In genomic region chr2:34744476-34744875, GRCm38 (mm10) we compare ENCODE assay signal across 21 mouse cellular contexts. TPM values are rescaled to one million over a fixed set of nuclear protein-coding genes. Genes with fewer than 3 reads are reported as not detected.
DNase-seq lines count a peak whose midpoint lies in the region; ATAC-seq and TF ChIP-seq lines count a peak whose summit lies in the region.
"Had no signal": no experiment of that assay in that cellular context is flagged by ENCODE, and none has a peak within 500 bp of the region (broad histone marks: within the 10 kb centered on the region; RNA-seq: fewer than 3 reads in every experiment).

No protein-coding gene starts in this region.

- TF ChIP-seq CTCF in thymus, adult 2 months (IDR thresholded peaks at IDR 0.05; ENCODE audit: borderline replicate concordance, control insufficient read depth, extremely low read depth, insufficient read depth, low read length, poor library complexity) = no peak

- ATAC-seq in activated CD4-positive, CD25-positive, alpha-beta regulatory T cell, adult 4 months = peak; percentile 23
- ATAC-seq in monocyte, adult 5-6 weeks (replicated peaks; ENCODE audit: insufficient number of reproducible peaks, low FRiP score, low TSS enrichment, poor library complexity, severe bottlenecking) = no peak
- ATAC-seq: forebrain, embryonic 16.5 days; intestine, embryonic 15.5 days had no signal

- H3K36me3 ChIP-seq in thymus, adult 2 months (ENCODE audit: control insufficient read depth, insufficient read depth, low read length) = no peaks in the 10 kb centered on the region

- TF ChIP-seq POLR2A in thymus, adult 2 months (IDR thresholded peaks at IDR 0.05; ENCODE audit: control insufficient read depth, extremely low read depth, insufficient read depth, low read length, poor library complexity) = no peak

- H3K27ac ChIP-seq in thymus, adult 2 months (ENCODE audit: control insufficient read depth, insufficient read depth, low read length) = peak overlapping the region; percentile 72
- H3K27ac ChIP-seq: embryonic facial prominence, embryonic 12.5 days; gastrocnemius, adult 2 months; heart, embryonic 10.5 days; hindbrain, embryonic 13.5 days; intestine, embryonic 15.5 days had no signal

- intact Hi-C loops in left cerebral cortex, postnatal 36 days (cut with DNase I) = no loop called here

- H3K4me1 ChIP-seq in thymus, adult 2 months (replicated peaks; ENCODE audit: control insufficient read depth, insufficient read depth, low read length) = peaks cover 6% of the 10 kb centered on the region
- H3K4me1 ChIP-seq: embryonic facial prominence, embryonic 12.5 days; hindbrain, embryonic 13.5 days; intestine, embryonic 15.5 days had no signal

- DNase-seq in thymus, adult 2 months = peak; percentile 4
- DNase-seq in thymus, postnatal 4 days = no peak
- DNase-seq in thymus, postnatal 0 days (ENCODE audit: low spot score) = peak; percentile 47
- DNase-seq in kidney, postnatal 36 days = no peak
- DNase-seq in left cerebral cortex, postnatal 36 days (ENCODE audit: low spot score in 2 of 2) = no peak
- DNase-seq: adrenal gland, postnatal 10 days; B cell, adult 2 months; cerebellum, adult 11-12 months; cerebellum, adult 9-10 months; cerebellum, postnatal 25 days; gastrocnemius, adult 2 months; gastrocnemius, postnatal 25 days; heart, adult 18-20 months; heart, postnatal 10 days had no signal

- H3K27me3 ChIP-seq in thymus, adult 2 months (ENCODE audit: control insufficient read depth, insufficient read depth, low read length) = no peaks in the 10 kb centered on the region
- H3K27me3 ChIP-seq: embryonic facial prominence, embryonic 12.5 days; hindbrain, embryonic 13.5 days; intestine, embryonic 15.5 days had no signal

- 30% methylated on average over 8 of the region's 8 CpGs for WGBS in thymus, adult 2 months

- H3K4me3 ChIP-seq in thymus, adult 2 months (ENCODE audit: control insufficient read depth, insufficient read depth, low read length) = no peak overlapping the region
- H3K4me3 ChIP-seq: embryonic facial prominence, embryonic 12.5 days; gastrocnemius, adult 2 months; heart, embryonic 10.5 days; hindbrain, embryonic 13.5 days; intestine, embryonic 15.5 days had no signal

RNA-seq across cellular contexts. Expression of gene Gapvd1, which starts 10.6 kb away (rescaled TPM):
- polyA plus RNA-seq in thymus, adult 2 months (2012; rRNA removed) = 36.9 and 39.4 TPM in 2 replicates
- 10 to 100 TPM; 49.3 to 50.9 TPM for polyA plus RNA-seq in activated CD4-positive, CD25-positive, alpha-beta regulatory T cell, adult 4 months (2017; shearing (Covaris generic))
- polyA plus RNA-seq in thymus, postnatal 0 days (2015; fragmentation: Nextera tagmentation; extraction: Ambion mirVana) = 64.4 and 79.7 TPM in 2 replicates
- 98.2 to 140 TPM (median 107 TPM) in 3 replicates for total RNA-seq in monocyte, adult 5-6 weeks (2017)
- total RNA-seq in left cerebral cortex, postnatal 36 days (2021) = 100 to 1,000 TPM in 1 of 2 experiments, 10 to 100 TPM in 1; 93.3 to 109 TPM

RNA-seq across cellular contexts. Expression of gene Hspa5, which starts 27.3 kb away (rescaled TPM):
- polyA plus RNA-seq in thymus, adult 2 months (2012; rRNA removed) = 376 and 377 TPM in 2 replicates
- 100 to 1,000 TPM; 510 to 612 TPM for polyA plus RNA-seq in activated CD4-positive, CD25-positive, alpha-beta regulatory T cell, adult 4 months (2017; shearing (Covaris generic))
- polyA plus RNA-seq in thymus, postnatal 0 days (2015; fragmentation: Nextera tagmentation; extraction: Ambion mirVana) = 347 and 475 TPM in 2 replicates
- total RNA-seq in monocyte, adult 5-6 weeks (2017) = 1,019 to 1,135 TPM (median 1,112 TPM) in 3 replicates
- 100 to 1,000 TPM; 256 to 388 TPM for total RNA-seq in left cerebral cortex, postnatal 36 days (2021)

RNA-seq across cellular contexts. Expression of gene Rabepk, which starts 55.2 kb away (rescaled TPM):
- 27.2 and 31.1 TPM in 2 replicates for polyA plus RNA-seq in thymus, adult 2 months (2012; rRNA removed)
- polyA plus RNA-seq in activated CD4-positive, CD25-positive, alpha-beta regulatory T cell, adult 4 months (2017; shearing (Covaris generic)) = 10 to 100 TPM; 48.7 to 64.7 TPM
- 35.1 and 37.3 TPM in 2 replicates for polyA plus RNA-seq in thymus, postnatal 0 days (2015; fragmentation: Nextera tagmentation; extraction: Ambion mirVana)
- 11.9 to 17.3 TPM (median 17.2 TPM) in 3 replicates for total RNA-seq in monocyte, adult 5-6 weeks (2017)
- total RNA-seq in left cerebral cortex, postnatal 36 days (2021) = 10 to 100 TPM; 29.2 to 36.3 TPM

Comparison
In these comparisons a context has a peak if more than half of its experiments do, and no peak if none do; other contexts are left out.
1. DNase-seq: peak in thymus, adult 2 months (single experiment) and thymus, postnatal 0 days (single experiment); none in thymus, postnatal 4 days (single experiment), kidney, postnatal 36 days (0 of 2) and left cerebral cortex, postnatal 36 days (0 of 2).